Comparison of ENCODE assay signal across 8 mouse cellular contexts in genomic region chr16:20537071-20537471, GRCm38 (mm10). TPM values are rescaled to one million over a fixed set of nuclear protein-coding genes. Genes with fewer than 3 reads are reported as not detected.
A peak's percentile ranks its signal among the peaks of the same experiment; 100 is the strongest.
DNase-seq lines count a peak whose midpoint lies in the region; ATAC-seq and TF ChIP-seq lines count a peak whose summit lies in the region.

No protein-coding gene starts in this region.

- peaks cover 28% of the 10 kb centered on the region for H3K36me3 ChIP-seq in ES-E14 (ENCODE audit: control insufficient read depth, insufficient read depth, low read length, poor library complexity, severe bottlenecking)
- H3K36me3 ChIP-seq in hindbrain, embryonic 11.5 days (ENCODE audit: control insufficient read depth, insufficient read depth, low read length) = peaks cover 11% of the 10 kb centered on the region; the same call in 1 of the 2 replicates
- peaks cover 56% of the 10 kb centered on the region for H3K36me3 ChIP-seq in limb, embryonic 15.5 days
- peaks cover 52% of the 10 kb centered on the region for H3K36me3 ChIP-seq in stomach, embryonic 14.5 days (ENCODE audit: control insufficient read depth, insufficient read depth, low read length)

- peak overlapping the region; percentile 59 for H3K27ac ChIP-seq in ES-E14 (ENCODE audit: insufficient read depth, low read depth, low read length, poor library complexity, severe bottlenecking)
- no peak overlapping the region for H3K27ac ChIP-seq in hindbrain, embryonic 11.5 days (ENCODE audit: low read depth, low read length)
- peak overlapping the region; percentile 47; the same call in 1 of the 2 replicates for H3K27ac ChIP-seq in limb, embryonic 15.5 days
- H3K27ac ChIP-seq in stomach, embryonic 14.5 days (ENCODE audit: low read length) = no peak overlapping the region

- H3K9me3 ChIP-seq in ES-E14 (ENCODE audit: control insufficient read depth, insufficient read depth, low read depth, low read length) = no peaks in the 10 kb centered on the region
- H3K9me3 ChIP-seq in hindbrain, embryonic 11.5 days (ENCODE audit: control insufficient read depth, low read length) = no peaks in the 10 kb centered on the region
- H3K9me3 ChIP-seq in limb, embryonic 15.5 days = no peaks in the 10 kb centered on the region
- no peaks in the 10 kb centered on the region for H3K9me3 ChIP-seq in stomach, embryonic 14.5 days (ENCODE audit: control insufficient read depth, low read depth, low read length)

- peak overlapping the region; percentile 21 to 22 for H3K4me3 ChIP-seq in ES-E14 (ENCODE audit: insufficient read depth in 1 of 2, low read depth in 1 of 2, low read length in 2 of 2, poor library complexity in 1 of 2, severe bottlenecking in 1 of 2)
- H3K4me3 ChIP-seq in hindbrain, embryonic 11.5 days (ENCODE audit: low read depth, low read length) = peak overlapping the region; percentile 22
- peak overlapping the region; percentile 90 for H3K4me3 ChIP-seq in limb, embryonic 15.5 days
- H3K4me3 ChIP-seq in stomach, embryonic 14.5 days (ENCODE audit: low read depth, low read length) = peak overlapping the region; percentile 75; the same call in 1 of the 2 replicates

- no peaks in the 10 kb centered on the region for H3K27me3 ChIP-seq in hindbrain, embryonic 11.5 days (ENCODE audit: control insufficient read depth, insufficient read depth, low read length)
- no peaks in the 10 kb centered on the region for H3K27me3 ChIP-seq in limb, embryonic 15.5 days
- no peaks in the 10 kb centered on the region for H3K27me3 ChIP-seq in stomach, embryonic 14.5 days (ENCODE audit: control insufficient read depth, insufficient read depth, low read length)

- no peak for ATAC-seq in hindbrain, embryonic 11.5 days (ENCODE audit: low FRiP score)
- ATAC-seq in limb, embryonic 15.5 days (ENCODE audit: insufficient number of reproducible peaks, low FRiP score, low TSS enrichment, low read depth) = no peak
- ATAC-seq in stomach, embryonic 14.5 days (ENCODE audit: insufficient number of reproducible peaks, insufficient read depth, low FRiP score, low read depth) = no peak

- peak overlapping the region; percentile 39; the same call in 1 of the 2 replicates for H3K9ac ChIP-seq in ES-E14 (ENCODE audit: insufficient read depth, low read depth, low read length, poor library complexity, severe bottlenecking)
- peak overlapping the region; percentile 40; the same call in 1 of the 2 replicates for H3K9ac ChIP-seq in hindbrain, embryonic 11.5 days (ENCODE audit: low read depth, low read length)
- H3K9ac ChIP-seq in limb, embryonic 15.5 days = peak overlapping the region; percentile 37; the same call in 1 of the 2 replicates
- peak overlapping the region; percentile 8; the same call in 1 of the 2 replicates for H3K9ac ChIP-seq in stomach, embryonic 14.5 days (replicated peaks; ENCODE audit: low read depth, low read length)

- H3K4me1 ChIP-seq in ES-E14 (ENCODE audit: control insufficient read depth in 2 of 2, insufficient read depth in 2 of 2, low read length in 2 of 2, poor library complexity in 1 of 2) = peaks cover 5 to 16% of the 10 kb centered on the region in 2 experiments; a peak in 3 of 4 replicates
- peaks cover 11% of the 10 kb centered on the region; the same call in 1 of the 2 replicates for H3K4me1 ChIP-seq in hindbrain, embryonic 11.5 days (replicated peaks; ENCODE audit: control insufficient read depth, insufficient read depth, low read length)
- peaks cover 26% of the 10 kb centered on the region for H3K4me1 ChIP-seq in limb, embryonic 15.5 days
- peaks cover 21% of the 10 kb centered on the region for H3K4me1 ChIP-seq in stomach, embryonic 14.5 days (ENCODE audit: control insufficient read depth, insufficient read depth, low read length)

- WGBS in hindbrain, embryonic 11.5 days = 29% methylated on average over 5 of the region's 5 CpGs
- WGBS in limb, embryonic 15.5 days = 25% methylated on average over 5 of the region's 5 CpGs
- WGBS in stomach, embryonic 14.5 days = 31% methylated on average over 5 of the region's 5 CpGs

- intact Hi-C loops in gastrocnemius, postnatal 14 days (cut with DNase I; ENCODE audit: low total_unique reads) = no loop called here

- H3K4me2 ChIP-seq in hindbrain, embryonic 11.5 days (replicated peaks; ENCODE audit: low read depth, low read length) = peak overlapping the region; percentile 76
- H3K4me2 ChIP-seq in limb, embryonic 15.5 days = peak overlapping the region; percentile 64
- H3K4me2 ChIP-seq in stomach, embryonic 14.5 days (replicated peaks; ENCODE audit: low read depth, low read length) = peak overlapping the region; percentile 92

- peak; percentile 25 for DNase-seq in gastrocnemius, postnatal 14 days
- no peak for DNase-seq in gastrocnemius, postnatal 4 days (ENCODE audit: low spot score in 2 of 2)
- DNase-seq in ES-E14 (ENCODE audit: low read depth, low spot score) = no peak
- peak; percentile 37 to 74 for DNase-seq in cerebellum, postnatal 25 days
- no peak for DNase-seq in hindbrain, embryonic 11.5 days (ENCODE audit: low spot score)
- no peak for DNase-seq in gastrocnemius, postnatal 25 days

- in situ Hi-C loops in ES-E14 (cut with MboI; ENCODE audit: low sequenced_read_pairs in 2 of 2, unreplicated experiment in 2 of 2) = no loop called here

TF ChIP-seq in ES-E14, 5 proteins besides CTCF, POLR2A, EP300 and RAD21:
- TF ChIP-seq CHD2 (IDR thresholded peaks at IDR 0.05; ENCODE audit: low read depth, low read length) = no peak

RNA-seq across cellular contexts. Expression of gene Ap2m1, which starts 1.8 kb away (rescaled TPM):
- 100 to 1,000 TPM; 127 to 134 TPM for total RNA-seq in gastrocnemius, postnatal 14 days (2021)
- total RNA-seq in gastrocnemius, postnatal 4 days (2021) = 100 to 1,000 TPM; 234 to 258 TPM
- total RNA-seq in ES-E14 (2012; rRNA removed) = 170 and 236 TPM in 2 replicates
- 923 and 941 TPM in 2 replicates for polyA plus RNA-seq in hindbrain, embryonic 11.5 days (2014; fragmentation: Nextera tagmentation; extraction: Ambion mirVana)
- 572 and 581 TPM in 2 replicates for polyA plus RNA-seq in limb, embryonic 15.5 days (2015; fragmentation: Nextera tagmentation; extraction: Ambion mirVana)
- 586 and 625 TPM in 2 replicates for polyA plus RNA-seq in stomach, embryonic 14.5 days (2014; fragmentation: Nextera tagmentation; extraction: Ambion mirVana)
- total RNA-seq in gastrocnemius, postnatal 25 days (2021) = 100 to 1,000 TPM; 137 to 146 TPM

RNA-seq across cellular contexts. Expression of gene Abcf3, which starts 11.3 kb away (rescaled TPM):
- total RNA-seq in gastrocnemius, postnatal 14 days (2021) = 10 to 100 TPM; 47.1 to 53.6 TPM
- total RNA-seq in gastrocnemius, postnatal 4 days (2021) = 10 to 100 TPM; 54.1 to 55.7 TPM
- total RNA-seq in ES-E14 (2012; rRNA removed) = 49.8 and 64.0 TPM in 2 replicates
- 52.4 and 63.1 TPM in 2 replicates for polyA plus RNA-seq in hindbrain, embryonic 11.5 days (2014; fragmentation: Nextera tagmentation; extraction: Ambion mirVana)
- 60.0 and 60.3 TPM in 2 replicates for polyA plus RNA-seq in limb, embryonic 15.5 days (2015; fragmentation: Nextera tagmentation; extraction: Ambion mirVana)
- polyA plus RNA-seq in stomach, embryonic 14.5 days (2014; fragmentation: Nextera tagmentation; extraction: Ambion mirVana) = 53.0 and 53.5 TPM in 2 replicates
- total RNA-seq in gastrocnemius, postnatal 25 days (2021) = 10 to 100 TPM; 58.0 to 61.4 TPM

RNA-seq across cellular contexts. Expression of gene Dvl3, which starts 20.3 kb away (rescaled TPM):
- 10 to 100 TPM; 28.2 to 31.0 TPM for total RNA-seq in gastrocnemius, postnatal 14 days (2021)
- 10 to 100 TPM; 60.7 to 63.6 TPM for total RNA-seq in gastrocnemius, postnatal 4 days (2021)
- total RNA-seq in ES-E14 (2012; rRNA removed) = 10.6 and 10.8 TPM in 2 replicates
- 50.8 and 58.9 TPM in 2 replicates for polyA plus RNA-seq in hindbrain, embryonic 11.5 days (2014; fragmentation: Nextera tagmentation; extraction: Ambion mirVana)
- 20.9 and 22.0 TPM in 2 replicates for polyA plus RNA-seq in limb, embryonic 15.5 days (2015; fragmentation: Nextera tagmentation; extraction: Ambion mirVana)
- 29.2 and 31.7 TPM in 2 replicates for polyA plus RNA-seq in stomach, embryonic 14.5 days (2014; fragmentation: Nextera tagmentation; extraction: Ambion mirVana)
- 10 to 100 TPM; 26.4 to 29.1 TPM for total RNA-seq in gastrocnemius, postnatal 25 days (2021)

RNA-seq across cellular contexts. Expression of gene Eif2b5, which starts 38.5 kb away (rescaled TPM):
- total RNA-seq in gastrocnemius, postnatal 14 days (2021) = 10 to 100 TPM; 43.0 to 44.9 TPM
- total RNA-seq in gastrocnemius, postnatal 4 days (2021) = 10 to 100 TPM; 46.3 to 51.8 TPM
- total RNA-seq in ES-E14 (2012; rRNA removed) = 159 and 173 TPM in 2 replicates
- polyA plus RNA-seq in hindbrain, embryonic 11.5 days (2014; fragmentation: Nextera tagmentation; extraction: Ambion mirVana) = 132 and 139 TPM in 2 replicates
- polyA plus RNA-seq in limb, embryonic 15.5 days (2015; fragmentation: Nextera tagmentation; extraction: Ambion mirVana) = 88.4 and 93.5 TPM in 2 replicates
- polyA plus RNA-seq in stomach, embryonic 14.5 days (2014; fragmentation: Nextera tagmentation; extraction: Ambion mirVana) = 83.8 and 87.3 TPM in 2 replicates
- total RNA-seq in gastrocnemius, postnatal 25 days (2021) = 10 to 100 TPM; 50.0 to 50.1 TPM

RNA-seq across cellular contexts. Expression of gene Vwa5b2, which starts 52.2 kb away (rescaled TPM):
- total RNA-seq in gastrocnemius, postnatal 14 days (2021) = under 1 TPM; 0.10 to 0.16 TPM
- under 1 TPM; 0.05 to 0.66 TPM for total RNA-seq in gastrocnemius, postnatal 4 days (2021)
- total RNA-seq in ES-E14 (2012; rRNA removed) = 0.69 and 1.2 TPM in 2 replicates
- polyA plus RNA-seq in hindbrain, embryonic 11.5 days (2014; fragmentation: Nextera tagmentation; extraction: Ambion mirVana) = 1.6 and 4.1 TPM in 2 replicates
- polyA plus RNA-seq in limb, embryonic 15.5 days (2015; fragmentation: Nextera tagmentation; extraction: Ambion mirVana) = 0.55 and 0.60 TPM in 2 replicates
- polyA plus RNA-seq in stomach, embryonic 14.5 days (2014; fragmentation: Nextera tagmentation; extraction: Ambion mirVana) = 4.0 and 4.3 TPM in 2 replicates
- total RNA-seq in gastrocnemius, postnatal 25 days (2021) = not detected

Comparison
In these comparisons a context has a peak if more than half of its experiments do, and no peak if none do; other contexts are left out.
1. DNase-seq: peak in gastrocnemius, postnatal 14 days (single experiment) and cerebellum, postnatal 25 days (2 of 2); none in gastrocnemius, postnatal 4 days (0 of 2), ES-E14 (single experiment), hindbrain, embryonic 11.5 days (single experiment) and gastrocnemius, postnatal 25 days (single experiment).
2. H3K27ac ChIP-seq: peak in ES-E14 (single experiment) and limb, embryonic 15.5 days (single experiment); none in hindbrain, embryonic 11.5 days (single experiment) and stomach, embryonic 14.5 days (single experiment).
3. H3K4me3 ChIP-seq: peak in every context shown above with its lines; median percentile 90 in limb, embryonic 15.5 days; 75 in stomach, embryonic 14.5 days; 22 in hindbrain, embryonic 11.5 days; 22 in ES-E14.
4. Peak in every context shown above with its lines, with median percentiles within 50 percentile points of each other: H3K9ac ChIP-seq and H3K4me2 ChIP-seq.